Mouse (Mus musculus) embryonic fibroblast, embryonic 13.5 days (primary cell): Measurements from ENCODE around the gene Mien1.

ENCODE experiments used
- CTCF ChIP-seq: IDR thresholded peaks from 2 replicates; pipeline ENCODE4 v1.5.1; 2011; ENCODE audit warnings: mild to moderate bottlenecking, control low read depth, low read length, moderate library complexity, borderline replicate concordance; ENCODE audit not compliant: insufficient read depth
- POLR2A ChIP-seq: IDR thresholded peaks from 2 replicates; pipeline ENCODE4 v1.6.1; 2011; ENCODE audit warnings: low read depth, mild to moderate bottlenecking, control low read depth, low read length, moderate library complexity

DNA sequence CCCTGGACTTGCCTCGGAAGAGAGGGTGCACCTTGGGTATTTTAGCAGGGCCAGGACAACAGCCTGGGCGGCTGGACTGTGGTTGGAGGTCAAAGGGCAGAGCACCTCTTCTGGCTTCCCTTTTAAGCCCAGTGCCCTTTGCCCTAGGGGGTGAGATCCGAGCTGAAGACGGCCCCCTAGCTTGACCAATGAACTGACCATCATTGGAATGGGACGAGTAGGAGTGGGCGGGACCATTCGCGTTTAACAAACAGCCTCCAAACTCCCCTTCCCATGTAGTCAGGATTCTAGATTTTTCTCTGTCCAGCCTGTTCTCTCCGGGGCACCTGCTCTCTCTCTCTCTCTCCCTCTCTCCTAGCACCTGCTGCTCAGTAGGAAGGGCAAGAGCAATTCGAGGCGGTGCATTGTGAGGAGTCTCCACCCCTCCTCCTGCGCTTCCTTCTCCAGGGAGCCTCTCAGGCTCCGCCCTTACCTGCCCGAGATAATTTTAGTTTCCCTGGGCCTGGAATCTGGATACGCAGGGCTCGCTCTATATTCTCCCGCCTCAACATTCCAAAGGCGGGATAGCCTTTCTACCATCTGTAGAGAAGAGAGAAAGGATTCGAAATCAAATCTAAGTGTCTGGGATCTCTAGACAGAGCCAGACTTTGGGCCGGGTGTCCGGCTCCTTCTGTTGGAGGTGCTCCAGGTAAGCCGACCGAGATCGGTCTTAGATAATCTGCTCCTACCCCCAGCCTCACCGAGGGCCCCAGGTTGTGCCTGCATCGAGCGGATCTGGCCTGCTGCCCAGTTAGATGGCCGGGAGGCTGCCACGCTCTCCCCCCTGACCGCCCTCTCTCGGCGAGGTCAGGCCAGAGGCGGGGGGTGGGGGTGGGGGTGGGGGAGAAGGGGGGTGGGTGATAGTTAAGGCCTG, 8.0 kb upstream of the Mien1 start:
- TF ChIP-seq POLR2A (no peak), CTCF (no peak)
